Mouse (Mus musculus): ENCODE measurements around the gene Gpld1.

The Gpld1 gene

DNA sequence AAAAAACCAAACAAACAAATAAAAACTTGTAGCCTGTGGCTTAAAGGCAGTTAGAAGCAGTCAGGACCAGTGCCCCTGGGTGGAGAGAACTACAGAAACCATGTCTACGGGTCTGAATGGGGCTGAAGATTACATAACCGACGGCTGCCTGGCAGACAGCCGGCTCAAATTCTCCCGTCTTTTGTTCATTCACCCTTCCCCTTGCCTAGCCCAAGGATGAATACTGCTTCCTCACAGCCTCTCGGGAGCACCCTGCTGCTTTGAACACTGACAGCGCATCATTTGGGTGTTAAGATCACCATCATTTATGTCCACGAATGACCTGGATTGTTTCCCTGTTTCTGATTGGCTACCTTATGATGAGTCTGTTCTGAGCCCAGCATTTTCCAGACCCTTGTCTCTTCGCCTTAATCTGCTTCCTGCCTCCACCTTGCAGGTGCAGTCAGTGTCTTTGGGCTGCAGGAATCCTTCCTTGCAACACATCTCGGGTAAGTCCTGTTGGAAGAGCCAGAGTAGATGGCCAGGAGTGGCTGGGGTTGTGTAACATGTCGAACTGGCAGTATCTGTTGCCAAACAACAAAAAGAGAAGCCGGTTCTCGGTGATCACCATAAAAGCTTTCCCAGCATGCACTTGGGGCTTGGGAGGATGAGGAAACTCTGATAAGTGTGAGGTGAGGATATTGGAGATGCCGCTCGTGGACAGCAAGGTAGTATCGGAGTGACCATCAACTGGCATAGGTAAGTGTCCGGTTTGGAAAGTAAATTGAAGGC, at the start of gene Gpld1:
Gpld1 (plus strand) TSS at position 641 of the 771 bp plus-strand sequence.
- no peak for DNase-seq (ENCODE audit: extremely low read depth, insufficient read length, low spot score)

DNA sequence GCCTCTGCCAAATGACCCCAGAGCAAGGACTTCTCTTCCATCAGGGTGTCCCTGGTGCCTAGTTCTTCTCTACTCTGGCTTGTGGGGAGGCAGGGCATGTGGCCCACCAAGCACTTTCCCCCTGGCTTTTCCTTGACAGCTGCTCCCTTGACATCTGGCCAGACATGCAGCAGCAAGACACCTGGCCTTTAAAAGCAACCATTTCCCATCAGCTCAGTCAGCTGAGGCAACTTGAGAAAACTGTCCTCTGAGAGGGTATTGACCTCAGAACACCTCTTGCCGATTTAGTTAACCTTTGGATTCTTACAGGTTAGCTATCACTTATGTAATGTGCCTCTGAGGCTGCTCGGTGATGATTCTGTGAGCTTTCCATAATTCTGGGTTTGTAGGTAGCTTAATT, 49.1 kb upstream of the Gpld1 start:
- no peak for DNase-seq (ENCODE audit: extremely low read depth, insufficient read length, low spot score)

DNA sequence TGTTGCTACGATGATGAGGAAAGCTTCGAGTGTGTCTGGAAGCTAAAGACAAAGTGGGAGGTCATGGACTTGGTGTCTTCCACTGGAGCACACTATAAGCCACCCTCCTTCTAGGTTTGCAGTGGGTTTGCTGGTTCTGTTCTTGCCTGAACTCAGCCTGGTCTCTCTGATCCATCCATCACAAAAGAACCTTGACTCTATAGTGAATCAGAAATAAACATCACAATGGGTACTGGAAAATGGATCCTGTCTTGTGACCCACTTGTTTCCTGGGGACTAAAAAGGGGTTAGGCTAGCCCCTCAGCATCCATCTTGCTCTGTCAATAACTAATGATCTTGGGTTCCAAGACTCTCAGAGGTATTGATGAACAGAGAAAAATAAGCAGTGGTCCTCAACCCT, 41.0 kb upstream of the Gpld1 start:
- DNase-seq (ENCODE audit: extremely low read depth, insufficient read length, low spot score) = no peak

DNA sequence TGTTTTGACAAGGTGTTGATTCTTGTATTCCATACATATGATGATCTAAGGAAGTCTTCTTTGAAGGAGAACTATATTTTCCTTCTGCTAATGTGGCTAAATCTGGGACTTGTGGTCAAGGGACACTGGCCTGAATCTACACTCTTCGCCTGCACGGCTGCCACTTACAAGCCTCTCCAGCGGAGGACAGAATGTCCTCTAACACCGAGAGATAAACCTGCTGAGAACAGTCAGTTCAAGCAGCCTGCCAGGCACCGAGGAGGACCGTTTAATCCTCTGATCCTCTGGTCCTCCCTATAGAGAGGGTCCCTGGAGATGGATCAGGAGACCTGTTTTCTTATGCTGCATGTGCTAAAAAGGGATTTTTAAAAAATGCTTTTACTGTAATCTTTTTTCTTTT, 39.5 kb upstream of the Gpld1 start:
- no peak for DNase-seq (ENCODE audit: extremely low read depth, insufficient read length, low spot score)

DNA sequence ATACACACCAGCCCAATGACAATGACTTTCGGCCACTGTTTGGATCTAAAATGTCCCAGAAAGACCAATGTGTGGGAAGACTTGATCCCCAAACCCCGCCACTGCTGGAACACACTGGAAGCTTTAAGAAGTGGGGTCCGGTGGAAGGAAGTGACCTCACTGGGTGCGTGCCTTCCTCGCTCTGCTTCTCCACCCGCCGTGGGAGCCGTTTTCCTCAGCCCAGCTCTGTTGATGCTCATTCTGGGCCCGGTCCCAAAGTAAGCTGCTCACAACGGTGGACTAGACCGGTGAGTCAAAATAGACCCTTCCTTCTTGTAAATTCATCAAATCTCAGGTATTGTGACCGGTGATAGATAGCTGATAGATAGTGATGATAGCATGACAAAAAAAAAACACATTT, 37.5 kb upstream of the Gpld1 start:
- no peak for DNase-seq (ENCODE audit: extremely low read depth, insufficient read length, low spot score)

DNA sequence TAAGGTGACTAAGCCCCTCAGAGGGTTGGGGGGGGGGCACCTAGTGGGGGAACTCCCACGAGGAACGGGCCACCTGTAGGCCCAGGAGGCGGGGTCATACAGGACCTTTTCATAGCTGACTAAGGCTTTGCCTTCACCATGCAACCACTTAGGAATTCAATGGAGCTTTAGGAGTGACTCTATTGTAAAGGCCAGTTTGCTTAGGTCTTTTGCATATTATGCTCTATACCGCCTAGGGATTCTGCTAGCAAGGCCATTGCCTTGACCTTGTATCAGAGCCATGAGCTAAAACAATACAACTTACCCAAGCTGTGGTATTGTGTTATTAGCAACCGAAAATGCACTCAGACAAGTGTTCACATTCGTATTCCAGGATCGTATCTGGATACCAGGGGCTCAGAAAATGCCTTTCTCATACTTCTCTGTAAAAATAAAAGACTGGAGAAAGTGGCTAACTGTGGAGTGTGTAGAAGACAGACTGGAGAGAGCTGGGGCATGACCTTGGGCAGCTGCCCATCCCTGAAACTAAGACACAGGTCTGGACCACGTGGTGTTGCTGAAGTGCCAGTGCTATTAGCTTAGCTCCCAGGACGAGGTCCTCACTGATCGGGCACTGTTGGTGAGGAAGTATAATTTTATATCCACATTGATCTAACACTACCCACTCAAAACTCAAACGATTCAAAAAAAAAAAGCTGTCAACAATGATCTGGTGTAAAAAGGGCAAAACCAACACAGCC, 36.0 kb upstream of the Gpld1 start:
- no peak for DNase-seq (ENCODE audit: extremely low read depth, insufficient read length, low spot score)

DNA sequence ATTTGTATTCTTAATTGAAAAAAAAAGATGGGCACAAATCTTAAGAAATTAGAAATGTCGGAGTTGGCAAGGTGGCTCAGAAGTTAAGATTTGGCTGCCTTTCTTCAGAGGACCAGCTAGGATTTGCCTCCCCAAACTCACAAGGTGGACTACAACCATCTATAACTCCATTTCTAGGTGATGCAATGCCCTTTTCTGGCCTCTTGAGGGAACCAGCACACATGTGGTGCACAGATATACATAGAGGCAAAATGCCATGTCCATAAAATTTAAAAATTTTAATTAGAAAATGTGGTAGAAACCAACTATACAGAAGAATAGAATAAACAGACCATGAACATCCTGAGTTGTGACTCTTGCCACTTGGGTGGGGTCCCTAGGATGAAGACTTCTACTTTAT, 33.8 kb upstream of the Gpld1 start:
- no peak for DNase-seq (ENCODE audit: extremely low read depth, insufficient read length, low spot score)

DNA sequence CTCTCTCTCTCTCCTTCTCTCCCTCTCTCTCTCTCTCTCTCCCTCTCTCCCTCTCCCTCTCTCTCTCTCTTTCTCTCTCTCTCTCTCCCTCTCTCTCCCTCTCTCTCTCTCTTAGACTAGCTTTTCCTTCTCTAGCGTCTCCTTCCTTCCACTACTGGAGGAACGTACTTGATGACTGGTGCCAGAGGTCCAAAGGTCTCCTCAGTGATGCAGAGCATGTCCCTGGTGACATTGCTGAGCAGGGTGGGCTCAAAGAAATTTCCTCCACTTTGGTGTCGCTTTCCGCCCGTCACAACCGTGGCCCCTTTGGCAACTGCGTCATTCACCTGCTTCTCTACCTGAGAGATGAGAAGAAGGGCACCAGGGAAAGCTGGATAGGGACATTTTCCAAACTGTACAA, 29.4 kb upstream of the Gpld1 start:
- DNase-seq (ENCODE audit: extremely low read depth, insufficient read length, low spot score) = no peak

DNA sequence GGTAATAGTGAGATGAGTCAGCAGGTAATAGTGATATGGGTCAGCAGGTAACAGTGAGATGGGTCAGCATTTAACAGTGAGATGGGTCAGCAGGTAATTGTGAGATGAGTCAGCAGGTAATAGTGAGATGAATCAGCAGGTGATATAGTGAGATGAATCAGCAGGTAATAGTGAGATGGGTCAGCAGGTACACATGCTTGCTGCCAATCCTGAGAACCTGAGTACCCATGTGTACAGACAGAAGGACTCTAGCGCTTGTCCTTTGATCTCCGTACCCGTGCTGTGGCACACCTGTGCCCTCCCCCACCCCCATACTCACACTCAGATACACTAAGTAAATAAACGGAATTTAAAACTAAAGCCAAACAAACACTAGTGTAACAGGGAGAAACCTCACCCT, 28.0 kb upstream of the Gpld1 start:
- DNase-seq (ENCODE audit: extremely low read depth, insufficient read length, low spot score) = no peak

DNA sequence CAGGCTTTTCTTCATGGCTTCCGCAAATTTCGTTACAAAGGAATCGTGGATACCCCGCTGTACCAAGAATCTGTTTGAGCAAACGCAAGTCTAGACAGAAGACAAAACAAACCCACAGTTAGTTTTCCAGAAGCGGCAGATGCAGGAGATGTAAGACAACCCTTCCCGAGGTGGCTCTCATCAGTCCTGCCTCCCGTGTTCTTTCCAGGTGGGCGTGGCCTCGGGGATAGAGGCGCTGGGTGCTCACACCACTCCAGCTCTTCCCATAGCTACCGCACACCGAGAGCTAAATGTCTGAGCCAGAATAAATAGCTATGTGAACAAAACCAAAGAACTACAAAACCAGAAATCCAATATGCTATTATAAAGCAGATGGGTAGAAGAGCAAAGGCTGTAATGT, 27.1 kb upstream of the Gpld1 start:
- DNase-seq (ENCODE audit: extremely low read depth, insufficient read length, low spot score) = no peak

DNA sequence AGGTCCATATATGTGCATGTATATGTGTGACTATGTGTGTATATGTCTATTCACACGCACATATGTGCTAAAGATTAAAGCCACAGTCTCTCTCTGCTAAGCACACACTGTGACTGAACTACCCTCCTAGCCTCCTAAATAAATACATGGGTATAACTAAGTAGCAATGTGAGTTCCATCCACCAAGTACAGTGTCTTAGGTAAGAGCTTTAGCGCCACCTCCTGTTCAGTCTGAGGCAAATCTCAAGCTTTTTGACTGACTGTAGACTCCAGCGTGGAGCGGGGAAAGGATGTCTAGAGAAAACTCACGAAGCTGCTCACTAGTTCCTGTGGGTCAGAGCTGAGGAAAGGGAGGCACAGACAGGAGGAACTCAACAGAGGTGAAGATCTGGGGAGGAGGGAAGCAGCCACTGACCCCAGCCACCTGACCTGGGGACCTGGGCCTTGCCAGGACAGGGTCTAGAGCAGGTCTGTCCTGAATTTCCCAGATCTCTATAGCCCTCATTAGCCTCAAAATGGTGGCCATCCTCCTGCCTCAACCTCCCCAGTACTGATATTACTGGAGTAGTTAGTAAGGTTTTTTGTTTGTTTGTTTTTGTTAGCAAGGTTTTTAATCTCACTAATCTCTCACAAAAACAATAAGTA, 22.5 kb upstream of the Gpld1 start:
- DNase-seq (ENCODE audit: extremely low read depth, insufficient read length, low spot score) = no peak

DNA sequence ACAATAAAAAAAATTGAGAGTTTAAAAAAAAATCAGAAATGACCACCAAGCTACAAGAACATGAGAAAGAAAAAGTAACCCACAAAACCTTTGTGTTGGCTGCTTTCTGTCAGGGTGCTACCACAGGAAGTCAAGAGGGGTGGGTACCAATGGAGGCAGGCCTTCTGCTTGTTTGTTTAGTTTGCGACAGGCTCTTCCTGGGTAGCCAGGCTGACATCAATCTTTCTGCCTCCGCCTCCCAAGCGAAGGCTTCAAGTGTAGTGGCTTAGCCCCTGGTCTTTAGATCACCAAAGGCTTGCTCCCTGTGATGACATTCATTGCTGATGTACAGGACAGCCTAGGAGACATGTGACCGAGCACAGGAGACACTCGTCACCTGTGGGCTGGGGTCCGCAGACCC, 21.7 kb upstream of the Gpld1 start:
- DNase-seq (ENCODE audit: extremely low read depth, insufficient read length, low spot score) = no peak

DNA sequence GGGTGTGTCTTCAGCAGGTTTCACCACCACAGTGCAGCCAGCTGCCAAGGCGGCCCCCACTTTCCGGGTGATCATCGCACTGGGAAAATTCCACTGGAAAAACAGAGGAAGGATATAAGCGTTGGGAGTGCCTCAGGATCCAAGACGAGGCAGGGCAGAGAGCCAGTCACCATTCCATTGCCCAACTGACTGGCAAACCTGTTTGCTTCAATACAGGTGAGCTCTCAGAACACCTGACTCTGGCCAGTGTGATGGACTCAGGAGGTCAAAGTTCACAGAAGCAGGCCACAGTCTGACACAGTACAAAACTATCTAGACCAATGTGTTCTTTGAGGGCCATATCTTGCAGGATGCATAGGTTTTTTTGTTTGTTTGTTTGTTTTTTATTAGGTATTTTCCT, 19.0 kb upstream of the Gpld1 start:
- no peak for DNase-seq (ENCODE audit: extremely low read depth, insufficient read length, low spot score)

DNA sequence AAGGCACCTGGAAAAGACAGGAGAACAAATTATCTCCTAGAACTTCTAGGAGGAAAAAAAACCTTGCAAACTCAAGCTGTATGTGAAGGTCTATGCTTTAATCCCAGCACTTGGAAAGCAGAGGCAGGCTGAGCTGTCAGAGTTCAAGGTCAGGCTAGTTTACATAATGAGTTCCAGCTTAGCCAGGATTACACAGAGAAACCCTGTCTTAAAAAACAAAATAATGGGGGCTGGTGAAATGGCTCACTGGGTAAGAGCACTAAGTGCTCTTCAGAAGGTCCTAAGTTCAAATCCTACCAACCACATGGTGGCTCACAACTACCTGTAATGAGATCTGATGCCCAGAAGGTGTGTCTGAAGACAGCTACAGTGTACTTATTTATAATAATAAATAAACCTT, 12.4 kb upstream of the Gpld1 start:
- DNase-seq (ENCODE audit: extremely low read depth, insufficient read length, low spot score) = no peak

DNA sequence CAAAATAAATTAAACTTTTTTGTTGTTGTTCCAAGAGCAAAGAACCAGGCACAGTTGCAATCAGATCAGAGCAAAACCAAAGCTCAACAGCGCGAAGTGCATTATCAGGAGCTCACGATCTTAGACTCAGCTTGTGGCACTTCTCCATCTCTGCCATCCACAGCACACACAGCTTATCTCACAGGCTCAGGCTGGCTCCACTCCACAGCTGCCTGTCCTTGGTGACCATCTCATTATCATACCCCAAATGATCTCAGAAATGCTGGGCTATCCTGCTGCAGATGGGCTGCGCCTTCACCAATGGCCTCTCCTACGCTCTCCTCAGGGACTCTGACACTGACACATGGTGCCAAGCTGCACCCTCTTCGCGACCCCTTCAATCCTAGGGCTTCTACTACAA, 9.8 kb upstream of the Gpld1 start:
- no peak for DNase-seq (ENCODE audit: extremely low read depth, insufficient read length, low spot score)

DNA sequence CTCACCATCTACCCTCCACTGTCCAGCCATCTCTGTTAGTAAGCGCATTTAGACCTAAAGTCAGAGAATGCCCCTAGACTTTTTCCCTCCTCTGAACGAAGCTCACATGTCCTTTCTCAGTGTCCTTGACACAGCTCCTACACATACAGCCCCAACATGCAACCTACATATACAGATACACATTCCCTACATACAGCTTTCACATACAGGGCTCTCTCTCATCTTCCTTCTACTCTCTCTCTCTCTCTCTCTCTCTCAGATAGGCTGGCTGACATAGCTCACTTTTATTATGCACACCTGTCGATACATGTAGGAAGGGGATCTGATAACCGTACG, 6.2 kb upstream of the Gpld1 start:
- no peak for DNase-seq (ENCODE audit: extremely low read depth, insufficient read length, low spot score)

DNA sequence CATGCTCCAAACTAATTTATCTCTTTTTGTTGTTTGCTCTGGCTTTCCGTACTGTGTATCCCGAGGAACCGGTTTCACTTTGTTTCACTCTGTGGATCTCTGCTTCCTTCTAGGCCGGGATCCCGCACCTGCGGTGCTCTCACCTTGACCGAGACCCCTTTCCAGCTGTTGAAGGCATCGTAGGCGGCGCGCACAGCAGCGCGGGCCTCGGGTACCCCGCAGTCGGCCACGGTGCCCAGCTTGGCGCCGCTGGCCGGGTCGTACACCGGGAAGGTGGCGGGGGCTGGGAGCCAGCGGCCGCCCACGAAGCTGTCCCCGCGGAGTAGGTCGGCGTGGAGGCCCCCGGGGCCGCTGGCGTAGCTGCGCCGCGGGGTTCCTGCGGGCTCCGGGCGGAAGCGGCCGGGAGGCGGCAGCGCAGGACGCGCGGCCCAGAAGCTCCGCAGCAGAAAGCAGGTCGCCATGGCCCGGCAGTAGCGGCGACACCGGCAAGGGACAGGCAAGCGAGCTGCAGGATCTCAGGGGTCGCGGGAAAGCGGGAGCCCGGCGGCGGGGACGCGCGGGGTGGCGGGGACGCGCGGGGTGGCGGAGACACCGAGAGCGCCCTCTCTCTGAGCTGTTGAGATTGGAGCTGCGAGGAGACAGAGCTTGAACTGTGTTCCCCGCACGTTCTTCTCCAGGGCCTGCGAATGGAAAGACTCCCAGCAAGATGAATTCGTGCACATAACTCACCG, 5.7 kb upstream of the Gpld1 start, which contains the start of gene Aldh5a1:
Aldh5a1 (minus strand) TSS at position 554 of the 731 bp plus-strand sequence.
- DNase-seq (ENCODE audit: extremely low read depth, insufficient read length, low spot score) = peak; percentile 64

DNA sequence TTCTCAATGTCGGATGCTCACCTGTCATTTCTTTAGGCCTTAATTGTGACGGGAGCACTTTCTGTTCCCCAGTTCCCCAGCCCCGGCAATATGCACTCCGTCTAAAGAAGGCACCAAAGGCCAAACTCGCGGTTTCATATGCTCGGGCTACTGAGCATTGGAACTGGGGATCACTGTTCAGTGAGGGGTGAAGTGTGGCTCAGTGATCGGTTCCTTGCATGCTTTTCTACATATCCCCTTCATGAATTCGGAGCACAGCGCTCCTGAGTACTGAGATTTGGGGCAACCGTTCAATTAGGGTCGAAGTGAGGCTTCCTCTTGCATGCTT, 5.1 kb upstream of the Gpld1 start:
- no peak for DNase-seq (ENCODE audit: extremely low read depth, insufficient read length, low spot score)

DNA sequence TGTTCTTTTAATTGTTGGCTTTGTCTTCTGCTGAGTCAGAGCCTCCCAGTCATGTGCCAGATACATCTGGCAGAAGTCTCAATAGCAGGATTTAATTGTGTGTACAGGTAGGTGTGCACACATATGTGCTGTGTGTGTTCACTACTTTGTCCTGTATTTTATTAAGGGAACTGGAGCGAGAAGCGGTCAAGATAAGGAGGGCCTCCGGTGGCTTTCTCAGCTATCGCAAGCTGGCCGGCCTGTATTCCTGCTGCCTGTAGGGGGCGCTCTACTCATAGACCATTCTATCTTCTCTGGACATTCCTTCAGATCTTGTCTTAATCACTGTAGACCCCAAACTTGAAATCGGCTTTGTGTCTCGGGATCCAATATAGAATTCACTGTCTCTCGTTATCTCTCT, 4.3 kb upstream of the Gpld1 start:
- DNase-seq (ENCODE audit: extremely low read depth, insufficient read length, low spot score) = peak; percentile 24

DNA sequence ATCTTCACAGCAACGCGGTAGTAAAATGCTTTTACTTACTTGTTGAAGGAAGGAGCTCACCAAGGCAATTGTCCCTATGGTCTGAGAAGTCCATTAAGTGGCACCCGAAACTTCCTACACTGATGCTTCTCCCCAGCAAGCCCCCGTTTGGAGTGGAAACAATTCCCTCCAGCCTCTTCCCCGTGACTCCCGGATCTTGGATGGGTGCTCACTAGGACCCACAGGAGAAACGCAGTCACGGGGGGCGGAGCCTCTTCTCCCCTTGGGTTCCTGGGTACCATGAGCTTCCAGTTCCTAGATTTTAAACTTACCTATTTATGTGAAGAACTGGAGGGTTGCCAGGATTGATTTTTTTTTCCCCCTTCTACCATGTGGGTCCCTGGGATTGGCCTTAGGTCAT, 3.5 kb upstream of the Gpld1 start:
- DNase-seq (ENCODE audit: extremely low read depth, insufficient read length, low spot score) = no peak

DNA sequence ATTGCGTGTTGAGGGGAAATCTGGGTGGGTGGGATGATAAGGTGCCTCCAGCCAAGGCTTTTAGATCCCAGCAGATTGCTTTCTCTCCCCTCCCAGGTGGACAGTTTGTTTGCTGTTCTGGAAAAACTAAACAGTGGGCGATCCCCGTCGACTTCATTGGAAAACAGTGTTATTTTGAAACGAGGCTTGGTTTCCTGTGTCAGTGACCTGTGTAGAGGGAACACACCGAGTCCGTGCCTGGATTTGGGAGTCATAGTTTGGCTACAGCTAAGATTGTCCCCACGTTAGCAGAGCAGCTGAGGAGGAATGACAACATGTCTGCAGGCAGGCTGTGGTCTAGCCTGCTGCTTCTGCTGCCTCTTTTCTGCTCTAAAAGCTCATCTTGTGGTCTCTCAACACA, 351 bp downstream of the Gpld1 start:
- no peak for DNase-seq (ENCODE audit: extremely low read depth, insufficient read length, low spot score)

Data from 3134 (cell line).